Mouse (Mus musculus) pancreas, adult 10 weeks (tissue): ENCODE results near the gene Olfr1318. TPM values are rescaled to one million over a fixed set of nuclear protein-coding genes. Genes with fewer than 3 reads are reported as not detected.

Experiments
- polyA plus RNA-seq: library from polyadenylated mRNA; stranded (reverse); fragments of 350-450 nt; fragmentation: Illumina TruSeq; extraction: RNeasy Lipid Tissue Mini Kit (QIAGEN cat#74804); gene quantifications from one replicate; pipeline ENCODE4 v1.2.3, GENCODE M21; 2015; ENCODE audit warnings: low read depth, low replicate concordance; ENCODE audit not compliant: insufficient read depth

Gene Olfr1318
- not detected for polyA plus RNA-seq

GRCm38 (mm10) chr2:112153898-112154297, at the start of gene Olfr1318:
Gene Olfr1318, plus strand, starts transcription at chr2:112154198.

GRCm38 (mm10) chr2:112115340-112115739, 38.7 kb upstream of the Olfr1318 start, which contains the start of gene Olfr1315-ps1:
Gene Olfr1315-ps1, minus strand, starts transcription at chr2:112115440.

GRCm38 (mm10) chr2:112134877-112135276, 19.1 kb upstream of the Olfr1318 start, which contains the start of gene Olfr1316:
Gene Olfr1316, minus strand, starts transcription at chr2:112134977.

GRCm38 (mm10) chr2:112140029-112140428, 14.0 kb upstream of the Olfr1318 start, which contains the start of gene Olfr1317:
Gene Olfr1317, plus strand, starts transcription at chr2:112140329.

Other genes with a start within 250 kb of the Olfr1318 start
- not detected for gene Olfr1306, start 237.9 kb upstream of the Olfr1318 start, polyA plus RNA-seq
- gene Olfr1307, start 204.8 kb upstream of the Olfr1318 start, polyA plus RNA-seq: not detected
- not detected for gene Olfr1308, start 189.3 kb upstream of the Olfr1318 start, polyA plus RNA-seq
- not detected for gene Olfr1309, start 163.9 kb upstream of the Olfr1318 start, polyA plus RNA-seq
- gene Olfr1310, start 141.5 kb upstream of the Olfr1318 start, polyA plus RNA-seq: not detected
- gene Olfr1311, start 129.8 kb upstream of the Olfr1318 start, polyA plus RNA-seq: not detected
- not detected for gene Olfr1312, start 104.0 kb upstream of the Olfr1318 start, polyA plus RNA-seq
- not detected for gene Olfr1313, start 76.4 kb upstream of the Olfr1318 start, polyA plus RNA-seq
- not detected for gene Olfr1314, start 57.4 kb upstream of the Olfr1318 start, polyA plus RNA-seq
- gene Olfr1315-ps1, start 38.8 kb upstream of the Olfr1318 start, polyA plus RNA-seq: not detected
- gene Olfr1316, start 19.2 kb upstream of the Olfr1318 start, polyA plus RNA-seq: not detected
- gene Olfr1317, start 13.9 kb upstream of the Olfr1318 start, polyA plus RNA-seq: not detected
- gene Lpcat4, start 85.3 kb downstream of the Olfr1318 start, polyA plus RNA-seq: 4.5 TPM
- not detected for gene Nutm1, start 105.1 kb downstream of the Olfr1318 start, polyA plus RNA-seq
- 25.2 TPM for gene Nop10, start 107.7 kb downstream of the Olfr1318 start, polyA plus RNA-seq
- gene Slc12a6, start 111.6 kb downstream of the Olfr1318 start, polyA plus RNA-seq: 9.5 TPM
- gene Gm21985, start 112.1 kb downstream of the Olfr1318 start, polyA plus RNA-seq: not detected
- gene Emc4, start 213.8 kb downstream of the Olfr1318 start, polyA plus RNA-seq: 17.5 TPM
- gene Katnbl1, start 225.0 kb downstream of the Olfr1318 start, polyA plus RNA-seq: 3.3 TPM